Mouse (Mus musculus): ENCODE measurements around the gene Tent4a. TPM values are rescaled to one million over a fixed set of nuclear protein-coding genes. Genes with fewer than 3 reads are reported as not detected.

The Tent4a gene
- total and polyA plus RNA-seq, 3 experiments = 3.6 to 8.8 (median 5.7) TPM

DNA sequence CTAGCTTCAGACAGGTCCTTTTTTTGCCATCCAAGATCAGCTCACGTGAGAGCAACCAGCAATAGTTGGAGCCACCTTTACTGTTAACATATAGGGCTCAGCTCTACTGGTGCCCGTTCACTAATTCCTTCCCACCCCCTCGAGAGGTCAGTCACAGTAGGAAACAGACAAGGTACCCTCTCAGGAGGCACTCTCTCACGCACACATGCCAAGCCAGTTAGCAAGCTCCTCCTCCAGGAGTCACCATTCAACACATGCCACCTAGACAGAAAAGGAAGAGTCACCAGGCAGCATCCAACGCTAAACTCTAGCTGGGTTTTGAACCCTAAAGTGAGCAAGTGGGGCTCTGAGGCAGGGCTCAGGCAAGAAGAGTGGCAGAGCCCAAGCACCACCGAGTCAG, 3.0 kb downstream of the Tent4a start:
- no peak for DNase-seq (ENCODE audit: extremely low read depth)
- peaks cover 32% of the 10 kb centered on the region for H3K79me2 ChIP-seq (replicated peaks; ENCODE audit: control insufficient read depth, extremely low read depth, insufficient read depth, poor library complexity, severe bottlenecking)

DNA sequence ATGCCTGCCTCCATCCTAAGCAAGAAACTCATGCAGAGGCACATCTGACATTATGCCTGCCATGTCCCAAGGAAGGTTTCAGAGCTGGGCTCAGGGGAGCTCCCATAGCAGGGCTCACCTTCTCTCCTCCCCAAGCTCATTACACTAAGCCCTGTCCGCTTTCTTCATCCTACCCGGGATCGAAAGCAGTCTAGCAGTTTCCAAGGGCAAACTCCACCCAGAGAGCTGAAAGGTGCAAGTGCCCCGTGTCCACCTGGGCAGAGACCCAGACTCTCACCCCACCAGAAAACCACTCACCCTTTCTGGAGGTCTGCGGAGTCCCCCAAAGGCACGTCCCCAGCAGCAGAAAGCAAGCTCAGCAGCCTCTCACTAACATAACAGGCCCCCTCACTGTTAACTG, 3.5 kb downstream of the Tent4a start:
- Histone ChIP-seq H3K4me1 (ENCODE audit: control insufficient read depth in 1 of 2, insufficient read depth in 2 of 2) (peaks cover 12 to 45% of the 10 kb centered on the region in 2 experiments), H3K4me2 (ENCODE audit: insufficient read depth, low read depth, poor library complexity, severe bottlenecking) (no peak overlapping the region), H3K9ac (ENCODE audit: insufficient read depth, low read depth) (no peak overlapping the region), H3K79me2 (replicated peaks; ENCODE audit: control insufficient read depth, extremely low read depth, insufficient read depth, poor library complexity, severe bottlenecking) (peaks cover 32% of the 10 kb centered on the region), H3K9me3 (replicated peaks; ENCODE audit: low read length) (no peaks in the 10 kb centered on the region), H3K27ac (ENCODE audit: insufficient read depth, low read depth) (no peak overlapping the region), H3K36me3 (replicated peaks in 1 of 2; ENCODE audit: control insufficient read depth in 1 of 2, insufficient read depth in 1 of 2, low read length in 1 of 2) (peaks cover 5 to 47% of the 10 kb centered on the region in 2 experiments), H3K27me3 (replicated peaks) (no peaks in the 10 kb centered on the region), H3K4me3 (replicated peaks in 1 of 3; ENCODE audit: low read depth in 2 of 3, low read length in 2 of 3, poor library complexity in 1 of 3) (no peak overlapping the region)
- DNase-seq (ENCODE audit: extremely low read depth) = no peak
- dilution Hi-C loops (cut with MboI; ENCODE audit: extremely low pct_ligation_motif_present, extremely low pct_unique_long_range_greater_than_20kb, low sequenced_read_pairs) (no loop called here), in situ Hi-C loops (cut with MboI; ENCODE audit: low pct_ligation_motif_present, low pct_unique_long_range_greater_than_20kb, low sequenced_read_pairs) (no loop called here)
- TF ChIP-seq USF2 (conservative IDR thresholded peaks at IDR 0.05; ENCODE audit: low read depth, low read length) (no peak), ZC3H11A (IDR thresholded peaks at IDR 0.05; ENCODE audit: low read depth, low read length) (no peak), KAT2A (IDR thresholded peaks at IDR 0.05; ENCODE audit: insufficient replicate concordance, low read length) (no peak), ELF1 (IDR thresholded peaks at IDR 0.05; ENCODE audit: low read depth, low read length) (no peak), ZKSCAN1 (IDR thresholded peaks at IDR 0.05; ENCODE audit: borderline replicate concordance, low read depth, low read length) (no peak), CTCF (conservative IDR thresholded peaks at IDR 0.05 in 1 of 2, IDR thresholded peaks at IDR 0.05 in 1 of 2; ENCODE audit: low read depth in 2 of 2, low read length in 2 of 2) (no peak), NELFE (IDR thresholded peaks at IDR 0.05; ENCODE audit: low read depth, low read length) (no peak), MXI1 (IDR thresholded peaks at IDR 0.05; ENCODE audit: low read depth, low read length) (no peak), GABPA (IDR thresholded peaks at IDR 0.05; ENCODE audit: insufficient replicate concordance, low read depth, low read length) (no peak), JUND (conservative IDR thresholded peaks at IDR 0.05; ENCODE audit: low read depth, low read length) (no peak), PAX5 (IDR thresholded peaks at IDR 0.05; ENCODE audit: low read length) (no peak)

More for the DNA sequence above, 3.0 kb downstream of the Tent4a start:
- Histone ChIP-seq H3K27ac (ENCODE audit: insufficient read depth, low read depth) (no peak overlapping the region), H3K27me3 (replicated peaks) (no peaks in the 10 kb centered on the region), H3K4me3 (replicated peaks in 1 of 3; ENCODE audit: low read depth in 2 of 3, low read length in 2 of 3, poor library complexity in 1 of 3) (peak overlapping the region in 1 of 3 experiments; percentile 91), H3K36me3 (replicated peaks in 1 of 2; ENCODE audit: control insufficient read depth in 1 of 2, insufficient read depth in 1 of 2, low read length in 1 of 2) (peaks cover 5 to 44% of the 10 kb centered on the region in 2 experiments), H3K4me1 (ENCODE audit: control insufficient read depth in 1 of 2, insufficient read depth in 2 of 2) (peaks cover 12 to 46% of the 10 kb centered on the region in 2 experiments), H3K9ac (ENCODE audit: insufficient read depth, low read depth) (no peak overlapping the region), H3K4me2 (ENCODE audit: insufficient read depth, low read depth, poor library complexity, severe bottlenecking) (0 out of 2 replicates have a peak overlapping the region, but pooled peaks have one; percentile 89), H3K9me3 (replicated peaks; ENCODE audit: low read length) (no peaks in the 10 kb centered on the region)
- TF ChIP-seq ZC3H11A (IDR thresholded peaks at IDR 0.05; ENCODE audit: low read depth, low read length) = no peak
- TF ChIP-seq TCF12 (IDR thresholded peaks at IDR 0.05; ENCODE audit: low read depth, low read length) = no peak
- no peak for TF ChIP-seq USF2 (conservative IDR thresholded peaks at IDR 0.05; ENCODE audit: low read depth, low read length)
- TF ChIP-seq USF1 (IDR thresholded peaks at IDR 0.05; ENCODE audit: low read depth, low read length) = no peak
- no peak for TF ChIP-seq CHD1 (IDR thresholded peaks at IDR 0.05; ENCODE audit: low read depth, low read length)
- TF ChIP-seq EP300 (IDR thresholded peaks at IDR 0.05; ENCODE audit: low read length) = no peak
- no peak for TF ChIP-seq POLR2AphosphoS2 (IDR thresholded peaks at IDR 0.05; ENCODE audit: low read depth, low read length)
- no peak for TF ChIP-seq UBTF (IDR thresholded peaks at IDR 0.05; ENCODE audit: low read depth, low read length)
- TF ChIP-seq MYC (IDR thresholded peaks at IDR 0.05; ENCODE audit: low read depth, low read length) = no peak
- TF ChIP-seq KAT2A (IDR thresholded peaks at IDR 0.05; ENCODE audit: insufficient replicate concordance, low read length) = no peak
- TF ChIP-seq POLR2A (IDR thresholded peaks at IDR 0.05; ENCODE audit: low read depth, low read length) = no peak
- TF ChIP-seq GABPA (IDR thresholded peaks at IDR 0.05; ENCODE audit: insufficient replicate concordance, low read depth, low read length) = no peak
- TF ChIP-seq ZKSCAN1 (IDR thresholded peaks at IDR 0.05; ENCODE audit: borderline replicate concordance, low read depth, low read length) = no peak
- TF ChIP-seq MAZ (IDR thresholded peaks at IDR 0.05; ENCODE audit: low read depth, low read length) = no peak
- no peak for TF ChIP-seq NELFE (IDR thresholded peaks at IDR 0.05; ENCODE audit: low read depth, low read length)
- no peak for TF ChIP-seq MEF2A (IDR thresholded peaks at IDR 0.05; ENCODE audit: borderline replicate concordance, low read depth, low read length)
- no peak for TF ChIP-seq JUND (conservative IDR thresholded peaks at IDR 0.05; ENCODE audit: low read depth, low read length)
- no peak for TF ChIP-seq SIN3A (IDR thresholded peaks at IDR 0.05; ENCODE audit: low read length)
- TF ChIP-seq CTCF (conservative IDR thresholded peaks at IDR 0.05 in 1 of 2, IDR thresholded peaks at IDR 0.05 in 1 of 2; ENCODE audit: low read depth in 2 of 2, low read length in 2 of 2) = no peak
- in situ Hi-C loops (cut with MboI; ENCODE audit: low pct_ligation_motif_present, low pct_unique_long_range_greater_than_20kb, low sequenced_read_pairs) = no loop called here
- dilution Hi-C loops (cut with MboI; ENCODE audit: extremely low pct_ligation_motif_present, extremely low pct_unique_long_range_greater_than_20kb, low sequenced_read_pairs) = no loop called here

Data from CH12.LX (cell line).